Mouse (Mus musculus): ENCODE data around the gene Sdhaf2. TPM values are rescaled to one million over a fixed set of nuclear protein-coding genes. Genes with fewer than 3 reads are reported as not detected.
"Not testable (repeated sequence)": the region's sequence is repeated elsewhere in the genome, so short reads cannot be mapped to it uniquely, and the experiment has no call there.

Sdhaf2 gene
- 10 to 100 TPM; 47.2 to 53.6 (median 48.0) TPM for total RNA-seq (2022)

- DNase-seq (ENCODE audit: low spot score in 2 of 2), result no peak
Measured at GRCm38 (mm10) chr19:10525910-10526309, at the start of gene Sdhaf2. TSS of gene Sdhaf2 (minus strand) at chr19:10526142.

GRCm38 (mm10) chr19:10569627-10570026, 43.7 kb upstream of the Sdhaf2 start:
- DNase-seq (ENCODE audit: low spot score in 2 of 2), result no peak

GRCm38 (mm10) chr19:10565217-10565616, 39.3 kb upstream of the Sdhaf2 start:
- DNase-seq (ENCODE audit: low spot score in 2 of 2), result no peak

GRCm38 (mm10) chr19:10564278-10564677, 38.3 kb upstream of the Sdhaf2 start:
- DNase-seq (ENCODE audit: low spot score in 2 of 2), result no peak

GRCm38 (mm10) chr19:10562351-10562750, 36.4 kb upstream of the Sdhaf2 start:
- no peak for DNase-seq (ENCODE audit: low spot score in 2 of 2)

- no peak for DNase-seq (ENCODE audit: low spot score in 2 of 2)
Measured at GRCm38 (mm10) chr19:10561558-10562314, 35.8 kb upstream of the Sdhaf2 start.

GRCm38 (mm10) chr19:10560108-10560507, 34.2 kb upstream of the Sdhaf2 start:
- no peak for DNase-seq (ENCODE audit: low spot score in 2 of 2)

GRCm38 (mm10) chr19:10557837-10558375, 32.0 kb upstream of the Sdhaf2 start:
- not testable (repeated sequence) for DNase-seq (ENCODE audit: low spot score in 2 of 2)

- no peak for DNase-seq (ENCODE audit: low spot score in 2 of 2)
Measured at GRCm38 (mm10) chr19:10557430-10557829, 31.5 kb upstream of the Sdhaf2 start.

- no peak for DNase-seq (ENCODE audit: low spot score in 2 of 2)
Measured at GRCm38 (mm10) chr19:10557001-10557400, 31.1 kb upstream of the Sdhaf2 start.

GRCm38 (mm10) chr19:10555624-10556510, 29.9 kb upstream of the Sdhaf2 start, which contains the start of gene Tmem216:
TSS of gene Tmem216 (minus strand) at chr19:10556238.
- DNase-seq (ENCODE audit: low spot score in 2 of 2), result peak; percentile 64 to 81

- DNase-seq (ENCODE audit: low spot score in 2 of 2), result no peak
Measured at GRCm38 (mm10) chr19:10539454-10539853, 13.5 kb upstream of the Sdhaf2 start.

GRCm38 (mm10) chr19:10530082-10530481, 4.1 kb upstream of the Sdhaf2 start:
- no peak for DNase-seq (ENCODE audit: low spot score in 2 of 2)

- peak; percentile 83 to 90 for DNase-seq (ENCODE audit: low spot score in 2 of 2)
Measured at GRCm38 (mm10) chr19:10525106-10525901, 638 bp downstream of the Sdhaf2 start, which contains the start of gene Cpsf7. TSS of gene Cpsf7 (plus strand) at chr19:10525266.

GRCm38 (mm10) chr19:10524784-10525105, 1.2 kb downstream of the Sdhaf2 start:
- DNase-seq (ENCODE audit: low spot score in 2 of 2), result no peak

- DNase-seq (ENCODE audit: low spot score in 2 of 2), result no peak
Measured at GRCm38 (mm10) chr19:10523483-10524080, 2.4 kb downstream of the Sdhaf2 start.

GRCm38 (mm10) chr19:10521926-10522325, 4.0 kb downstream of the Sdhaf2 start:
- no peak for DNase-seq (ENCODE audit: low spot score in 2 of 2)

- no peak for DNase-seq (ENCODE audit: low spot score in 2 of 2)
Measured at GRCm38 (mm10) chr19:10520355-10520754, 5.6 kb downstream of the Sdhaf2 start.

GRCm38 (mm10) chr19:10510759-10511330, 15.1 kb downstream of the Sdhaf2 start:
- no peak for DNase-seq (ENCODE audit: low spot score in 2 of 2)

- no peak for DNase-seq (ENCODE audit: low spot score in 2 of 2)
Measured at GRCm38 (mm10) chr19:10502571-10502970, 23.4 kb downstream of the Sdhaf2 start.
